Mouse (Mus musculus) regulatory T cell (primary cell): ENCODE results near the gene Gfy.

Experiments used
- in situ Hi-C: fragments of 300-600 bp; cut with MboI, MseI; formaldehyde crosslinking; loops from one replicate; pipeline ENCODE4 v1.15.1; 2025; ENCODE audit warnings: high pct_unique_total_duplicates

Gfy gene

DNA sequence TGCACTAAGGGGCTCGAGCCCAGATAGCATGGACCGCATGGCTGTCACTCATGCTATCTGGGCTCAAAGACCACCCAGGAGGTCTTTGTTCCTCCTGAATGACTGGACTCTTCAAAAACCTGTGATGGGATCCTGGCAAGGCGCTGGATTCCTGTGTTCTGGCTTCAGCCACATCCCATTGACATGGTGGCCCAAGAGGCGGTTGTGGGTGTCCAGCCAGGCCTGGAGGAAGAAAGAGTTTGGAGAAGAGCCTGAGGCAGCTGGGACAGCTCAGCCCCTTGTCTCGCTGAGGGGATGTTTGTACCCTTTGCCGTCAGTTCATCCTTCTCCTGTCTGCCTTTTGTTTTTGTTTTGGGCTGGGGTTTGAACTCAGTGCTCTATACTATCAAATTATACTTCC is 29.8 kb downstream of the Gfy start:
- in situ Hi-C loops = no loop called here

- in situ Hi-C loops = no loop called here
Observed at GRCm38 (mm10) chr7:45148534-45149098, 30.8 kb downstream of the Gfy start.

- in situ Hi-C loops = no loop called here
Observed at GRCm38 (mm10) chr7:45147899-45148298, 31.5 kb downstream of the Gfy start.

- in situ Hi-C loops = no loop called here
Observed at GRCm38 (mm10) chr7:45147267-45147666, 32.1 kb downstream of the Gfy start.

DNA sequence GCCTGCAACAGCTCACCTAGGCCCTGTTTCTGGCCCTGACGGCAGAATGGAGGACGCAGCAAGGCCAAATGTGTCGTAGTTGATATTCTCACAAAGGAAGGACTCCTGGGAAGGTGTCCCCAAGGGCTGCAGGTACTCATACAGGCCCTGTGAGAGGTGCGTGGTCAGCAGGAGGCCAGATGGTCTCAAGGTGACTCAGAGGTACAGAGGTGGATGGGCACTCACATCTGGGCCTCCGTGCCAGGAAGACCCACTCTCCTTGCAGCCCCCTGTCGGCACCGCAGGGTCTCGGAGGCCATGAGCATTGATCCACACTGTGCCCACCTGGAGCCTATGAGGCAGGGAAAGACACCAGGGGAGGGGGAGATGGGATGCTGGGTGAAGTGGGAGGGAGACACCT is 33.9 kb downstream of the Gfy start:
- in situ Hi-C loops = no loop called here

DNA sequence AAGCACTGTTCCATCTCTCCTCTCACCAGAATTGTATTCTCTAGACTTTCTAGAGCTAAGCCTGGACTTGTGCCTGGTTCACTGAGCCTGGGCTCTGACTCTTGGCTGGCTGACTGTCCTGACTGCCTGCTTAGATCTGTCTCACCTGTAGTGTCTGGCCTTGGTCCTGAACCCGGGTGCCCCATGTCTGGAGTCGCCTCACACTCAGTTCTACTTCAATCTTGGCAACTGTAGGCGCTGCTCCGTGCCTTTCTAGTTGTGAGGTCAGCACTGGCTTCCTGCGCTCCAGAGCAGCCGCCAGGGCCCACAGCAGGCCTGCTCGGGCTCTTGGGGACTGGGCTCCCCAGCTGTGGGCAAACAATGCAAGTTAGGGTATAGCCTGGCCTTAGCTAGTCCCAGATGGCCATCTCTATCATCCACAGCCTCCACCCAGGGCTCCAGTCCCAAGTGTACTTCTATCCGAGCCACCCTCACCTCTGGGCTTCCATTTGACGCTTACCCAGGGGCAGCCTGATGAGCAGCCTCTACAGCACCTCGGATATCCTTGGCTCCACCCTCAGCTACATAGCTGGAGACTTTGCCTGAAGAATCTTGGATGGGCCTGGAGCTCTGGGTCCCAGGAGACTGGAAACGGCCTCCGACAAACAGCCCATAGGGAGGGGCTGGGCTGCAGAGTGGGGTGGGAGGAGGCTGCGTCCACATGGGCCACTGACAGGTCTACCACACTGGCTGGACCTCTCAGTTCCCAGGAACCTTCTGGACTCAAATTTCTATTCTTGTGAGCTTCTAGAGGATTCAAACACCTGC is 34.8 kb downstream of the Gfy start:
- in situ Hi-C loops = no loop called here

GRCm38 (mm10) chr7:45141914-45142313 is 37.5 kb downstream of the Gfy start:
- in situ Hi-C loops = no loop called here

GRCm38 (mm10) chr7:45141319-45141718 is 38.0 kb downstream of the Gfy start:
- in situ Hi-C loops = no loop called here

DNA sequence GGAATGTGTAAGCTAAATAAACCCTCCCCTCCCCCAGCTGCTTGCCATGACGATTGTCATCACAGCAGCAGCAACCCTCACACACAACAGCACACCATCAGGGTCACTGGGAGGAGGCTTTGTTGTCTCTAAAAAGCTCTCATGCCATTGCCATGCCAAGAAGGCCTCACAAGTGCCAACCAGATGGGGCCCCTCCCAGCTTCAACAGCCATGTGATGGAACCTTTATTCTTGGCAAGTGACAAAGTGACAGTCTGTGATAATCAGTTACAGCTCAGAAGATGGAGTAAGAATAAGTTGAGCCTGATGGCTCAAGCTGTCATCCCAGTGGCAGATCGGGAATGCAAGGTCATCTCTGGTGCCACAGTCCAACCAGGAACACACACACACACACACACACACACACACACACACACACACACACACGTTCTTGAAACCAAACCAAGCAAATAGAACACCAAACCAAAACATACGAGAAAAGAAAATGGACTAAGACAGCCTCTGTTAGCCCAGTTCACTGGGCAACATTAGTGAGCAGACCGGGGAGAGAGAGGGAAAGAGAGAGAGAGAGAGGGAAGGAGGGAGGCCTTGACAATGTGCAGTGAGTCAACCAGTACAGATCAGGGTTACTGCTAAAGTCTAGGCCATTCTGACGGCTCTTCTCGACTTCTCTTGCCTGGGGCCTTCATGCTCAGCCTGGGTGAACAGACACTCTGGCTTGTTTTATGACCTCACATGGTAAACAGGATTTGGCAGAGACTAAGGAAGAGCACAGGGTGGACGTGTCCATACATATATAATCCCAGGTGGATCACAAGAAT is 39.3 kb downstream of the Gfy start:
- in situ Hi-C loops = no loop called here

- in situ Hi-C loops = no loop called here
Observed at GRCm38 (mm10) chr7:45138403-45138802, 41.0 kb downstream of the Gfy start.

DNA sequence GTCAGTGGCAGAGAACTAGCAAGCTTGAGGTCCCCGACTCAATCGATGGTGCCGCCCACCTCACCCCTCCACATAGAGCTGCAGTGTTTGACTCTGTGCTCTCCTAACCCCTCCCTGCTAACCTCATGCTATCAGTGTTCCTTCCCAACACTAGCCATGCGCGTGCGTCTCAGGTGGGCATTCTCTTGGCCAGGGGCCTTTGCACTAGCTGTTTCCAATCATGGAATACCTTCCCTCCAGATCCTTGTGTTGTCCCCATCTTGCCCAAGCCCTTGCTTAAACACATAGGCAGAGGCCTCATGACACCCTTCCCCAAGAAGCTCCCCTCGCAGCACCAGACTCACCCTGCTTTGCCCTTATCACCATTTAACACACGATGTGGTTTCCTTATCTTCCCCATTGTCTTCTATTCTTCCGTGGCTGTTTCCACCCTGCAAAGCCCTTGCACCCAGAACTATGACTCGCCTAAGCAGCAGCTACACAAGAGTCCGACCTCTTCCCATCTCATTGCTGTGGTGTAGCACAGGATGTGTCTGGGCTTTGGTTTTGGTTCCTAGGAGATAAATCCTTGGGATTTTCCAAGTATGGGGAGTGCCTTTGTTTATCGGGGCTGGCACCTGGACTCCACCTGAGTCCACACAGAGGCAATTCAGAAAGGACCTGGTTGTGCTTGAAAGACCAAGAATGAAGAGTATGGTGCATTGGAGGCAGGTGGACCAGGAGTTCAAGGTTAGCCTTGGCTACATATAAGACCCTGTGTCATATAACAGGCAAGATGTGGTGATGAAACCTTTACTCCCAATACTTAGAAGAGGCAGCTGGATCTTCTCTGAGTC is 42.0 kb downstream of the Gfy start:
- in situ Hi-C loops = no loop called here

DNA sequence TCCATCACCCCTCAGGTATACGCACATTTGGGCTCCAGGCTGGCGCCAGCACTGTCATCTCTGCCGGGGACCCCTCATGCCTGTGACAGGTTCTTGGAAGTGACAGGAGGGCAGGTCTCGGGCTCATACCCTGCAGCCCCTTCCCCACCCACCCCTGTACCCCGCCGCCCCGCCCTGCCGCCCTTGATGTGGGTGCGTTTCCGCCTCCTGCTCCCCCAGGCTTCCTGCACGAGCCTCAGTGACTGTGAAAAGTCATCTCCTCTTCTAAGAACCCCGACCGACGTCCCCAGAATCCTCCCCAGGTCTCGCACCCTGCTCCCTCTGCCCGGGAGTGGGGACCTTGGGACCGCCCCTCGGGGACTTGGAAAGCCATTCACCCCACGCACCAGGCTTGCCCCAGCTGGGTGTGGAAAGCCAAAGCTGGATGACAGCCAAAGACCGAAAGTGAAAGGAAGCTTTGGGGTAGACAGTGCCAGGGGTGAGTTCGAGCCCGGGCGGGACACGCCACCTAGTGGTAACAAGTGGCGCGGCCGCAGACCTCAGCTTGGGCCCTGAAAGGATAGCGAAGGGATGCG is 43.3 kb downstream of the Gfy start, which contains the start of the genes Gm45713 and Flt3l:
Gene Gm45713 (minus strand): TSS at position 239 of the 575 bp plus-strand sequence.
Gene Flt3l (minus strand): TSS at position 440 of the 575 bp plus-strand sequence.
- in situ Hi-C loops = no loop called here

DNA sequence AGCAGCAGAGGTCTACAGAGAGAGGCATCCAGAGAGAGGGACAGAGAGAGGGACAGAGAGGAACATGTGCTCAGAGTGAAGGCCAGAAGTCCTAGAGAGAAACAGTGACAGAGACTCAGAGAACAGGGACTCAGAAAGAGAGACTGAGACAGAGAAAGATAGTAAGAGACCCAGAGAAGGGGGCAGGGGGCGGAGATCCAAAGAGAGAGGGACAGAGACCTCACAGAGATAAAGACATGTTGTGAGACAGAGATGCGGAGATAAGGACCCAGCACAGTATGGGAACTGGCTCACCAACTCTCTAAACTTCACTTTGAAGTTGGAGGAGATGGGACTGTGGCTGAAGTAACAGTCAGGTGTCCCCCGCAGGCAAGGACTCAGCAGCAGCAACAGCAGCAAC is 44.0 kb downstream of the Gfy start:
- in situ Hi-C loops = no loop called here

DNA sequence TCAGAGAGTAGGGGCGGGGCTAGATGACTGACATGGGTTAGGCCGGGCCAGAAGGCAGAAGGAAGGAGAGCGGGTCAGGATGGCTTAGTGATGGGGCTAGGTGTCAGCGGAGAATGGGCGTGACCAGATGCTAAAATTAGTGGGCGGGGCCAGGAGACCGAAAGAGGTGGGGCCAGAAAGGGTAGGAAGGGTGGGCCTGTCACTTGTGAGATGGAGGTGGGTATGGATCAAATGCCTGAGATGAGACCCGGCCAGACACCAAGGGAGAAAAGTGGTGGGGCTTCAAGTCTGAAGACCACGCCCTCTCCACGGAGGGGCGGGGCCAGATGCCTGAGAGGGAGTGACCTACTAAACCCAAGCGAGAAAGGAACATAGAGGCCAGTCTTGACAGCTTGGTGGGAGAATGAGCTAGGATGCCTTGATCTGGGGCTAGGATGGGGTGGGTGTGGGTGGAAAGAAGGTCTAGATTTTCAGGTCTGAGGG is 44.8 kb downstream of the Gfy start:
- in situ Hi-C loops = no loop called here

GRCm38 (mm10) chr7:45133446-45134159 is 45.8 kb downstream of the Gfy start:
- in situ Hi-C loops = no loop called here

DNA sequence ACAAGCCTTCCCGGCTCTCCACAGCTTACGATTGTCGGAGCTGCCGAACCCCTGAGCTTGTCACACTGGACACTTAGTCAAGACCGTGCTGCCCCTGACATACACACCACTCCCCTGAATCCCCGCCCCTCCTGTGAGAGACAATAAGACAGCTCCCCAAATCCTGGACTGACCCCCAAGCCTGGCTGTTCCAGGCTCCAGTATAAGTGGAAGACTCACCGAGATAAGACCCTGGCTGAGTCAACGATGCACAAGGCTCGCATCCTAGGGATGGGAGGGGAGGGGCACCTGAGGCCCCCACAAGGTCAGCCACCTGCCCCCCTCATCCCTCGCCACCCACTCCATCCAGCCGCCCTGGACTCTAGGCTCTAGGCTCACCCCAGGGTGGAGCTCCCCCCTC is 47.5 kb downstream of the Gfy start:
- in situ Hi-C loops = no loop called here

GRCm38 (mm10) chr7:45129776-45130512 is 49.4 kb downstream of the Gfy start:
- in situ Hi-C loops = loop anchor here (5.0 to 10.0 kb wide), 2 partner anchors 48 to 275 kb away; partner anchors contain the start of gene Pnkp

- in situ Hi-C loops = loop anchor here (5.0 to 10.0 kb wide), 2 partner anchors 47 to 275 kb away; partner anchors contain the start of gene Pnkp
Observed at GRCm38 (mm10) chr7:45129318-45129717, 50.1 kb downstream of the Gfy start.

DNA sequence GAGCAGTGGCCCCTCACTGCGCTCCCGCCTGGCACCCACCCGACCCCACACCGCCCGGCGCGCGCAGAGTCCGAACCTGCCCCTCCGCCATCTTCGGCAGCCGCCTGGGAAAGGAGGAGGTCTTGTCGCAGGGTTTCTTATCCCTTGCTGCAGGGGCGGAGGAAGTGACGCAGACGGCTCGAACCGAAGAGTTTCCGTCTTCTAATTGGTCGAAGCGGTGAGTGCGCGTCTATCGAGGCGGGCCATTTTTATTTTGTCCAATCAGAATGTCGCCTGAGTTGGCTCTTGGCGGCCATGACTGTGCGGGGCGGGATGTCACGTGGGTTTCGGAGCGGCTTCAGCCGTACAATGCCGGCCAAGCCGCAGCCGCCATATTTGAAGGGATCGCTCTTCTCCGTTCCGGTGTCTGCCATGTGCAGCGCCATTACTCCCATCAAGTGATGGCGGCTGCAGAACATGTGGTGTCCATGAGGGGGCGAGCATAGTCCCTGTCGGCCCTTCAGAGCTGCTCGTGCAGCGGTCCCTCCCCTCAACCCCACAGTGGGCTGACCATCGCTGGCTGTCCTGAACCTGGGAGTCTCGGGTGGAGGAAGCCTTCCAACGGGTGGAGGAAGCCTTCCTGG is 50.6 kb downstream of the Gfy start, which contains the start of gene Rpl13a:
Gene Rpl13a (minus strand): TSS at position 138 of the 623 bp plus-strand sequence.
- in situ Hi-C loops = loop anchor here (5.0 to 10.0 kb wide), 2 partner anchors 46 to 274 kb away; partner anchors contain the start of gene Pnkp
